Mouse (Mus musculus) natural killer cell, adult 2 months (primary cell): ENCODE measurements around the gene Olfr1352.
"Not testable (repeated sequence)": the region's sequence is repeated elsewhere in the genome, so short reads cannot be mapped to it uniquely, and the experiment has no call there.

Experiments used
- DNase-seq, 2 experiments: peaks; one replicate each; pipeline ENCODE4 v3.0.0; 2022; ENCODE audit warnings: low spot score in 2 of 2

The Olfr1352 gene

DNA sequence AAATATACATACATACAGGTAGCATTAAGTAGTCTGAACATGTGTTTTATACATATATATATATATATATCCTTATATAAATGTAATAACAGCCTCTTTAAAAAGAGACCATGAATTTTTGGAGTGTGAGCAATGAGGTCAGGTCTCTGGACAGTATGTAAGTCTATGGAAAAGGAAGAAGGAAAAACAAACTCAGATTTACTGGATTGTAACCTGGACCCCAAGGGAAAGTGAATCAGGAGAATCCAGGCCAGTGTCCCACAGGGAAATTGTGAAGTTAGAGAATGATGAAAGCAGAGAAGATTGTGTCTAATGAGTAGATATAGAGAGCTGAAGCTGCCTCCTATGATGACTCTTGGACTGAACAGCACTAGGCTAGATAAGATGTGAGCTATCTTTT is at the start of gene Olfr1352:
Gene Olfr1352 (plus strand): TSS at position 301 of the 400 bp plus-strand sequence.
- DNase-seq, result no peak

DNA sequence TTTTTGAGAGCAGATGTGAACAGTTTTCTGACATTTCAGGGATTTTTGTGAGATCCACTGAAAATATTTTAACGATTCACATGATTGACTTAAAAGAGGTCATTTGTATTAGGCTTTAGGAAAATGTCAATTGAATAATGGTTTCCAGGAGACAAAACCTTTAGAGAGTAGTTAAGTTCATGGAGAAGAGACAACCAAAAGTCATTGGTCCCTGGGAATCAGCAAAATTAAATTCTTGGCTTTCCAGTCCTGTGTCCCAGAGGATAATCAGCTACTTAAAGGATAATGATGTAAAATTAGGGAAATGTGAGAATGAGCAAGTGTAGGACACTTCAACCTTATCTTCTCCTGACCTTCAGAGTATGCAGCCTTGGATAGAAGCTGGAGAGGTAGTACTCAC is 30.5 kb upstream of the Olfr1352 start, which contains the start of gene Olfr8:
Gene Olfr8 (plus strand): TSS at position 301 of the 400 bp plus-strand sequence.
- DNase-seq, result not testable (repeated sequence)

DNA sequence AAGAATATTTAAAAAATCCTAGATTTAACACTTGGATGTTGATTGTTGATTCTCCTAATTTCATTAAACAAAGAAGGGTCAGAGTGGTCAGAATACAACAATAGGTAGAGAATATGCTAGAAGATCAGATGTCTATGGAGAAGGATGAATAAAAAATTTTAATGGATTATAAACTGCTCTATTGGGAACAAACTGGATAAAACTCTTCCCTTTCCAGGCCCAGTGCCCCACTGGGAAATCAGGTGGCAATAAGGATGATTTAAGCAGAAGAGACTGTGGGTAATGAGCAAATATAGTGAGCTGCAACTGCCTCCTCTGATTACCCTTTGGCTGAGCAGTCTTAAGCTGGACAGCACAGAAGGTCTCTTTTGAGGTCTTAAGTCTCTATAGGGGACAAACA is 17.8 kb upstream of the Olfr1352 start, which contains the start of gene Olfr1353:
Gene Olfr1353 (plus strand): TSS at position 301 of the 400 bp plus-strand sequence.
- DNase-seq, result not testable (repeated sequence)

DNA sequence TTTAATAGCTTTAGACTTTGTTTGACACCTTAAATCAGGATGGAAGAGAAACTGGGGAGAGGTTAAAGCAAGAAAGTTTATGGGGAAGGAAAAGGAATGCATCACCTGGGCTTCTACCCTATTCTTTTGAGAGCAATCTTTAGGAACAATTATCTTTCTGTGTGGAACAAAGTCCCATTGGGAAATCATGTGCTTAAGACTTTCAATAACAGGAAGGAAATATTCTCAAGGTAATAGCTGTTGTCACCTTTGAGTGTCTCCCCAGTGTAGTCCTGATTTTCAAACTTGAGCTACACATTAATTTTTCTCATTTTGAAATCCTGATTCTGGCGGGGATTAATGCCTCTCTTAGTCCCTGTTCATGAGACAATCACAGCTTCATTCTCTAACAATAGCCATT is 31.3 kb downstream of the Olfr1352 start, which contains the start of gene Olfr1351:
Gene Olfr1351 (plus strand): TSS at position 301 of the 400 bp plus-strand sequence.
- no peak for DNase-seq

DNA sequence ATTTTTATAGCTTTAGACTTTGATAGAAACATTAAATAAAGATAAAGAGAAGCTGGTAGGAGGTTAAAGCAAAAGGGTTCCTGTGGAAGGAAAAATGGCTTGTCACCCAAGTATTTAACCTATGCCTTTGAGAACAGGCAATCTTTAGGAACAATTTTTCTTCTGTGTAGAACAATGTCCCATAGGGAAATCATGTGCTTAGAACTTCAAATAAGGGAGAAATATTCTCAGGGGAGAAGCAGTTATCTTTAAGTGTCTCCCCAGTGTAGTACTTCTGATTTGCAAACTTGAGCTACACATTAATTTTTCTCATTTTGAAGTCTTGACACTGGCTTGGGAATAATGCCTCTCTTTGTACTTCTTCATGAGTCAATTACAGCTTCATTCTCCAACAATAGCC is 47.6 kb downstream of the Olfr1352 start, which contains the start of gene Olfr57:
Gene Olfr57 (plus strand): TSS at position 301 of the 400 bp plus-strand sequence.
- DNase-seq, result no peak
